Mouse (Mus musculus): Measurements from ENCODE around the gene Hnrnpk.
"Not testable (repeated sequence)": the region's sequence is repeated elsewhere in the genome, so short reads cannot be mapped to it uniquely, and the experiment has no call there.

Hnrnpk gene

DNA sequence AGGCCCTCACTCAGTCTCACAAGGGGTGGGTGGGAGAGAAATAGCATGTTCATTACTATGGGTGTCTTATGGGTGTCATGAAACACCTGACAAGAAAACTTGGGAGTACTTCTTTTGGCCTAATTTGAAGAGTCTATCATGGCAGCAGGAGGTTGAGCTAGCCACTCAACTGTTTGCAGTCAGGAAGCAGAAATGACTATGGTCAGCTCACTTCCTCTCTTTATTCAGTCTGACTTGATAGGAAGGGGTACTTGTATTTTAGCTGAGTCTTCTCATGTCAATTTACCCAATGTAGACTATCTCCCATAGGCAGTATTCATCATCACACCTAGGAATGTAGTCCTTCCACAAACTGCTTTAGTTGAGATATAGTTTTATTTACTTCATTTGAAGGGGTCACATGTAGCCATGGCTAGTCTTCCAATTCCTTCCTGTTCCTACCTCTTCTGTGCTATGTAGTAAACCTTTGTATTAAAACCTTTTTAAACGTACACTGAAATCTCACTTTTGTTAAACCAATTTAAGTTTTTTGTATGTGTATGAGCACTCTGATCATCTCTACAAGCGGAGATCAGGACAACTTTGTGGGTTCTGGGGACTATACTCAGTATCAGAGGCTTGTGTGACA lies 13.7 kb downstream of the Hnrnpk start:
- no peak for DNase-seq (ENCODE audit: low spot score)

DNA sequence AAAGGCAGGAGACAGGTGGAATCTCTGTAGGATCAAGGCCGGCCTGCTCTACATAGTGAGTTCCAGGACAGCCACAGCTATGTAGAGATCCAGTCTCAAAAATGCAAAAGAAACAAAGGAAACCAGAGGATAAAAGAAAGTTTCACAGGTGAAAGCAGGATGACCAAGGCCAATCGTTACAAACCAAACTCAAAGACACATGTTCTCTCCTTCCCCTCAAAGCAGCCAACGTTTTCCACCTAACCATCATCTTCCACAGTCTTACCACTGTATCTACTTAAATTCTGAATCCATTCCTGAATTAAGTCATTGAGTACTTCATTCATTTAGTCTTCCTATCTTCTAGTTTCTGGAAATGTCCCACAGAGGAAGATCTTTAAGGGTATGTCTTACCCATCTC lies 14.8 kb downstream of the Hnrnpk start:
- DNase-seq (ENCODE audit: low spot score) = no peak

DNA sequence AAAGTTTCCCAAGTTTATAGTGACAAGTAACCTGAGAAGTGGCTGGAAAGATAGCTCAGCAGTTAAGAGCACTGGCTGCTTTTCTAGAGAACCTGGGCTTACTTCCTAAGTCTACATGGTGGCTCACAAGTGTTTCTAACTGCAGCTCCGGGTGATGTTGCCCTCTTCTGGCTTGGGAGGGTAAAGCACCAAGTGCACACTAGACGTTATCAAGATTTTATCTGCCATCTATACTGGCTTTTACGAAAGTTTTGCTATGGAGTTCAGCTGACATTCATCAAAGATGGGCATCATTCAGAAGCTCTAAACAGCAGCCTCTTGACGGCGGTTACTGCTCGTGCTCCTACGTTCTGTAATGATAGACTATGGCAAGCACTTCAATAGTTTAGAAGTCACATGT lies 15.2 kb downstream of the Hnrnpk start:
- peak; percentile 75 for DNase-seq (ENCODE audit: low spot score)

DNA sequence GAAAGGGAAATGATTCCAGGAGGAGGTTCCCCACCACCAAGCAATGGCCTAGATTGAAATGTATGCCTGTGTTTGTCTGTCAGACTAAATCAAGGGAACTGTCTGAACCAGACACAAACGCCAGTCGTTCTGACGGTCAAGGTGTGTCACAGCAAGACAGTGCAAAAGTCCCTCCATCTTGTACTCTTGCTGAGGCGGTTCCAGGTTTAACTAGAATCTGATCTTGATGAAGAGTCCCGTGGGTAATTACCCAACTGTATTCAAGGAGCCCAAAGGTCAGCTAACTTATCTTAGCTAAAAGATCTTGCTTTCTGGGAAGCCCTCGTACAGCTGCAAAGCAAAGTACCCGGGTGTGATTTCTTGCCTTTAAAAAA lies 17.6 kb downstream of the Hnrnpk start:
- DNase-seq (ENCODE audit: low spot score) = no peak

DNA sequence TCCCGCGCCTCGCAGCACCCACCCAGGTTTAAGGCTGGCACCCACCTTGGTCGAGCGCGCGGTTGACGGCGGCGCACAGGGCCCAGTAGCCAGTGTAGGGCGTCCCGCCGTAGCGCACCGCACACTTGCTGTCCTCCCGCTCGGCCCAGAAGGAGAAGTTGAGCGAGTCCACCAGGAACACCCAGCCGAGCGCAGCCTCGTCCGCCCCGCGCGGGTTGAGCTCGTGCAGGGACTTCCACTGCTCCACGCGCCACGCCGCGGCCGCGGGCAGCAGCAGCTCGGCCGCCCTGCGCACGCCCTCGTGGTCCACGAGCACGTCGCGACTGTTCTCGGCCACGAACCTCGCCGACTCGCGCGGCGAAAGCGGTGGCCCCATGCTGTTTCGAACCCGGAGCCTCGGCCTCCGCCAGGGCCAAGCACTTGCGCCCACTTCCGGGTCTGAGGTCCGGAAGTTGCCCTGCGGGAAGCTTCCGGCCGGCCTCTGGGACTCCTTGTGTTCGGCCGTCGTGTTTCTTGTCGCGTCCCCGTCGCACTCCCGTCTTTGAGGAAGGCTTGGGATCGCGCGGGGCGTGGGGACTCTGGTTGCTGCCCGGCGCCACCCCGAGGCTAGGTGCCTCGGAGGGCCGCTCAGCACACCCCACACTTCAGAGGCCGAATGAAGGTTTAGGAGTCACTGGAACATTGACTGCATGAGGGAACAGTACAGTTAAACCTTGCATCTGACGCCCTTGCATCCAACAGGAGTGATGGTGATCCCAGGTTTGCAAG lies 18.2 kb downstream of the Hnrnpk start, which contains the start of gene 2210016F16Rik:
TSS of gene 2210016F16Rik (minus strand) at position 447 of the 768 bp plus-strand sequence.
- peak; percentile 50 for DNase-seq (ENCODE audit: low spot score)

DNA sequence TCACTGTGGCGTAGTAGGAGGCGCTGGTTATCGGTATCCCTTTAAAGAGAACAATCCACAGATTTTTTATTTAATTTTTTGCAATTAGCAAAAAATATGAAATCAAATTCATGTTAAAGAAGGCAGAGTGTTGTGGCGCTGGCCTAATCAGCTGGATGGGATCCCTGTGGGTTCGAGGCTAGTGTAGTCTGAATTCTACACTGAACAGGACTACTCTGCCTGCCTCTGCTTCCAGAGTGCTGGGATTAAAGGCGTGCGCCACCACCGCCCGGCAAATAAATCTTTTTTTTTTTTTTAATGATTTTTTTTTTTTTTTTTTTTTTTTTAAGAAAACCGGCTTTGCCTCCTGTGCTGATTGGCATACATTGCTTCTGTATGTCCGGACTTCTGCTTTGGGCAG lies 18.8 kb downstream of the Hnrnpk start:
- no peak for DNase-seq (ENCODE audit: low spot score)

DNA sequence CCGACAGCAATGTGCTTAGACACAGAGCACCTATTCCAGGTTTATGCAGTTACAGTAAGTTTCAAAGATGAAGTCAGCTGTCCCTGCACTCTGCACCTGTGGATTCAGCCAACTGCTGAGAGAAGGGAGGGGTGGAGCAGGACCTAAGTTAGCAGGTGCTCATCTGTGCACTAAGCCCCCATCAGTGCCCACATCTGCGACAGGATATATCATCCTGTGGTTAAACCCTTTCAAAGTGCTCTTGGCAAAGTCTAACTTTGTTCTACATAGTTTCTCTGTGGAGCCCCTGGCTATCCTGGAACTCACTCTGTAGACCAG lies 30.0 kb downstream of the Hnrnpk start:
- DNase-seq (ENCODE audit: low spot score) = no peak

DNA sequence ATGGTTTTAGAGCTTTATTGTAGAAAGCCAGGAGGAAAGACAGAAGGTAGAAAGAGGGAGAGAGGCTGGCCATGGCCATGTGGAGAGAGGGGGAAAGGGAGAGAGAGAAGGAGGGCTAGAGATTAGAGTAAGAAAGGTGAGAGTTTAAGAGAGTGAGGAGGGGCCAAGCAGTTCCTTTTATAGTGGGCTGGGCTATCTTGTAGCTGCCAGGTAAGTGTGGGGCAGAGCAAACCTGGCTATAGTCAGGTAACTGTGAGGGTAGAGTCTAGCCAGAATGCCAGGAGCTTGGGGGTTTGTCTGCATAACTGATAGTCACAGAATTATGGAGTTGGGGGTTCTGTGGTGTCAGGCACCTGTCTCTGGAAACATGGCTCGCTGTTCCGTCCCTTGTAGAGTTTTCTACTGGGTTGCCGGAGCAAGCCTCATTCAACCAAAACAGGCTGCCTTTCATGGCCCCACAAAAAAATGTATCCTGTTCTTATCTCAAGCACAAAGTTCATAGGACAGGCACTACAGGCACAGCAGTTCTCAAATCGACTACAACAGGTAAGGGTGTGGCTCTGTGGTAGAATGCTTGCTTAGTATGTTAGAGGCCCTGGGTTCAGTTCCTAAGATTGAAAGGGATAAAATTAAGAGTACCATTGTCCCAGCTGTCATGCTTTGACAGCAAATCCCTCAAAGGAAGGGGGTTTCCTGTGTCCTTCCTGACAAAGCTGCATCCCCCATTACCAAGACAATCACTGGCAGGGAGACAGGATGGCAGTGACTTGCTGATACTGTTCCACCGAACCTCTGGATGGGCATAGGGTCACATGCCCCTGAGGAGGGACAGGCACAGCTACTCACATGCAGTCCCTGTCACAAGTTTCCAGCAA lies 30.6 kb downstream of the Hnrnpk start:
- no peak for DNase-seq (ENCODE audit: low spot score)

DNA sequence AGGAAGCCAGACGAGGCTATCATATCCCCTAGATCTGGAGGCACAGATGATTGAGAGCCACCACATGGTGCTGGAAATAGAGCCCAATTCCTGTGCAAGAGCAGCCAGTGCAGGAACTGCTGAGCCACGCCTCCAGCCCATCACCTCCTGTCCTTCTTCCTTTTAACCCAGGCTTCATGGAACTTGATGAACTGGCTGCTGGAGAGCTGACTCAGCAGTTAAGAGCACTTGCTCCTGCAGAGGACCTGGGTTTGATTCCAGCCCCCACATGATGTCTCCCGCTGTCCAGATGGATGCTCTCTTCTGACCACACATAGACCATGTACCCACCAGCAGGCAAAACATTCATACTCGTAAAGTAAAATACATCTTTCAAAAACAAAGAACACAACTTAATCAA lies 34.3 kb downstream of the Hnrnpk start:
- no peak for DNase-seq (ENCODE audit: low spot score)

DNA sequence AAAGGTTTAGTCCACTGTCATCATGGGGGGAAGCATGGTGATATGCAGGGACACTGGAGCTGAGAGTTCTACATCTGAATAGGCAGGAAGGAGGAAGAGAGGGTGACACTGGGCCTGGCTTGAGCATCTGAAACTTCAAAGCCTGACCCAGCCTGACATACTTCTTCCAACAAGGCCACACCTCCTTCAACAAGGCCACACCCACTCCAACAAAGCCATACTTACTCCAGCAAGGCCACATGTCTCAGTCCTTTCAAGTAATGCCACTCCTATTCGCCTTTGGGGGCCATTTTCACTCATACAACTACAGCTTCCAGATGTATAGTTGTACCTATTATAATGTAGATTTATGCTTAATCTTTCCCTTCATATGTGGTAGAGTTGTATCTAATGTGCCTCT lies 35.5 kb downstream of the Hnrnpk start:
- DNase-seq (ENCODE audit: low spot score) = no peak

DNA sequence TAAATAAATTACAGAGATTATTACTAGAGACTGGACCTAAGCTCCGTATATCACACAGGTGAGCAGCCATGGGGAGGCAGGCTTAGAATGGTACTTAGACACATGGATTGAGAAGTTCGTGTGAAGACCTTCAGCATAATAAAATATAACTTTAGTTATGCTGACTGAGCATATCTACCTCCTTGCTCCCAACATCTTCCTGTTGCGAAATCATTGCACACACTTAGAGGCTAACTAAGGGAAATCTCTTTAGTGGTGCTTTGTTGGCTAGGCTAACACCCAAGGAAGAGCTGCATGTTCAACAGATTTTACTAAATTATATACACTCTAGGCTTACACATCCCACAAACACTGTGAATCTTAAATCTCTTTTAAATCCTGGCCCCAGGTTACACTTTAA lies 36.8 kb downstream of the Hnrnpk start:
- DNase-seq (ENCODE audit: low spot score) = no peak

DNA sequence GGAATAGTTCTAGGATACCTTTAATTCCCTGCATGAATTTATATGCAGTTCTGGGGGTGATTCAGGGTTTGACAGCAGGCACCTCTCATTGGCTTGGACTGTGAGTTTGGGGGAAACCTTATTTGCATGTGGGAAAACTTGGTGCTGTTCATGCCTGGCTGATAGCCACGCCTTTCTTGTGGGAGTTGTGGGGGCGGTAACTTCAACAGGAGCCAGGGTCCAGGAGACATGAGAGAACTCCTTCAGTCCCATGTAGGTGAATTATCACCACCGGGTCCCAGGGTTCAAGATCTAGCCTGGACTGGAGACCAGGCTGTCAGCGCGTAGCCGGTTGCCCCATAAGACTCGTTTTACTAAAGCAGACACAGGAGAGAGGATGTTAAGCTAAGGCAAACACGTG lies 38.0 kb downstream of the Hnrnpk start:
- DNase-seq (ENCODE audit: low spot score) = not testable (repeated sequence)

DNA sequence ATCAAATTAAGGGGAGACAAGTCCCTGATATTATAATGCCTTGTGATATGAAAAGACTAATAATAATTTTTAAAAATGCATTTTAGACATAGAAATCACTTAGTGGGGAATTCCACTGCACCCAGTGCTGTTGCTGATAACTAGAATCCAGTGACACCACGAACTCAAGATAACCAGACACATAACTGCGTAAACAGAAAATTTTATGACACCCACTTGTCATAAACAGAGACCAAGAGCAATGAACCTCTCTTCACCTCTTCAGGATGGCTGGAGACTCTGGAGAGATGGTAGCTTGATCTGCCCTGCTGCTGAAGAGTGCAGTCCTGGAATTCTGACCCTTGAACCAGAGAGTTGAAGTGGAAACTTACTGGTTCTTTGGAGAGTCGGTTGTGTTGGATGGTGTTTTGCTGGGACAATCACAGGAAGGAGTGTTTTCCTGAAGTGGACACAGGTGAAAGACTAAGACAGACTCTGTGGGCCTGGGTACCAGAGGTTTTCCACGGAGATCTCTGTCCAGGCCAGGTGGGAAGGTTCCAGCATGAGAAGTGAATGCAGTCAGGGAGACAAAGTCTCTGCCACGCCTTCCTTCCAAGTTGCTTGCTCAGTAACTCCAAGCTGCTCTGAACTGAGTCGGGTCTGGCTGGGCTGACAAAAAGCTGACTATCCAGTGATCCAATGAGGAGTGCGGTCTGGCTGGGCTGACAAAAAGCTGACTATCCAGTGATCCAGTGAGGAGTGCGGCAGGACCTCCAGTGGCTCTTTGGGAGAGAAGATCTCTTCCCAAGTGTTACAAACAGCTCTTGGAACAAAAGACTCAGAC lies 38.6 kb downstream of the Hnrnpk start:
- DNase-seq (ENCODE audit: low spot score) = no peak

DNA sequence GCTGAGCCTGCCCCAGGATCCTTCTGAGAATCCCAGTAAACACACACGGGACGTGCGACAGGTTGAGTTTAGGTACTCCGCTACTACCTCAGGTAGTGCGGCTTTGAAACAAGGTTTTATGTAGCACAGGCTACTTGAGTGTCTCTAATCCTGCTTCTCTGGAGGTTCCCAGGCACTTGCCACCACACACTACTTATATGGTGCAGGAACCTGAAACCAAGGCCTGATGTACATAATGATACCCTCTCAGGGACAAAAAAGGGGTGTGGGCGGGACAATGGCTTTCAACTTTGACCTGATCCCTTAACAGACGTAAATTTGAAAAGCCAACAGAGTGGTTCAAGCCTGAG lies 43.9 kb downstream of the Hnrnpk start:
- no peak for DNase-seq (ENCODE audit: low spot score)

DNA sequence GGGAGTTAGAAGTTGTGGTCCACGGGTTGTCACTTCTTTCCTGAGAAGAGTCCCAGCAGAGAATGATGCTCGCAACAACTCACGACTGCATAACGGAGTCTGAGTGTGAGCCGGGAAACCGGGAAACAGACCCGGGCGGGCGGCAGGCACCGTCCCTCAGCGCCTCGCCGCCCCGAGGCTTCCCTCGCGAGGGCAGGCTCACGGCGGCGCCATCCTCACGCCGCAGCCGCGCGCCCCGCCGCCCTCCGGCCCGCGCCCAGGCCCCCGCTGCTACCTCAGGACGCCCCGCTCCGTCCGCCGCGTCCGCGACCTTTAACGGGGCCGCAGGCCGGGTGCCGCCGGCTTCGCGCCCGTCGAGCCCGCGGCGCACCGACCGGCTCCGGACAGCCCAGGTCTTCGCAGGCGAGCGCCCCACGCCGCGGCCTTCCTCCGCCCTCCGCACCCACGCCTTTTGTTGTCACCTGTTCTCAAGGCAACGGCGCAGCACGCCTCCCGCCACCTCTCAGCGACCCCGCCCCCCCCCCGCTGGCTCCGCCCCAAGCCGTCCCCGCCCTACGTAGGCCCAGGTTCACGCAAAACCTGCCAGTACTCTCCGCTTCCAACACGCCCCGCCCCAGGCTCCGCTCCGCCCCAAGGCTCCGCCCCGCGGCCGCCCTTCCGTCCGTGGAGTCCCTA lies 44.4 kb downstream of the Hnrnpk start, which contains the start of gene Kif27:
TSS of gene Kif27 (minus strand) at position 494 of the 675 bp plus-strand sequence.
- peak; percentile 57 for DNase-seq (ENCODE audit: low spot score)

DNA sequence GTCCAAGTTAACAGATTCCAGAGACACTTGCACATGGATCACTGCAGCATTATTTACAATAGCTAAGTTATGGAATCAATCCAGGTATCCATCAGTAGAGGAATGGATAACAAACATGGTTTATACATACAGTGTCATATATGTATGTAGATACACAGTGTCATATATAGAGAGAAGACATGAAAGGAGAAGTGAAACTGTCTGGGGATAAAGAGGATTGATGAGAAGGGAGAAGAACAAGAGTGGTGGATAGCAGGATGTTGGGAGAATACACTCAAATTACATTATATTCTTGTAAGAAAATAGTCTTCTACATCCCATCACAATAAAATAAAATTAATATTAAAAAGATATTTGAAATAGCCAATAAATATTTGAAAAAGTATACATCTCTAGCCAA lies 50.1 kb downstream of the Hnrnpk start:
- DNase-seq (ENCODE audit: low spot score) = no peak

DNA sequence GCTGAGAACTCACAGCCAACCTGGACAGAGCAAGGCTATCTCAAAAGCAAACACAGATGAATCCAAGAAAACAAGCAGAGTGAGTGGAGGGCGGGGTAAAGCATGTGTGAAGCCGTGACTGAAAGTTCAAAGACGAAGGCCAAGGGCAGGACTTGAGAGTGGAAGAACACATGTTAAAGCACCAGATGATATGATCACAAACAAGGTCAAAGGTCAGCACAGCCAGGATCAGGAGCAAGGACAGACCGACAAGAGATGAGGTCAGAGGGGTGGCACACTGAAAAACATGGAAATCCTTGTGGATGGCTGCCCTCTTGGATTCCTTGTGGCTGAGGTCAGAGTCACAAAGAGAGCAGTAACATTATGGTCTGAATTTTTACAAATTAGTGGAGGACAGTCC lies 52.5 kb downstream of the Hnrnpk start:
- no peak for DNase-seq (ENCODE audit: low spot score)

DNA sequence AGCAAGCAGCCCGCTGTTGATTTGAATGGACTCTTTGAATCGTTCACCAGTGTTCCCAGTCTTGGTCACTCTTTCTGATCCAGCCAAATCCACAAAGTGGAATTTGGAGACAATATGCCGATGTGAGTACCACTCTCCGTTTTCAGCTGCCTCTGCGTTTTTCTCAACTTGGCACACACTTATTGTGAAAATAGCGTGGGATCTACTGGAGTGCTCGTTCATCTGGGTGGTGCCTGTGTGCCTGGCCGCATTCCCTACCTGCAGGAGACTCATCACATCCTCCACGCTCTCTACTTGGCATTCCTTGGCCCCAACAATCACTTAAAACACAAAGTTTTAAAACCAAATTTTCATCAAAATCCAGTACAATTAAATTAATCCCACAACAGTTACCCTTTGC lies 58.6 kb downstream of the Hnrnpk start:
- DNase-seq (ENCODE audit: low spot score) = peak; percentile 7

Data from layer of hippocampus, adult 11-12 months (tissue).